Mouse (Mus musculus): ENCODE results near the gene Ddit4. TPM values are rescaled to one million over a fixed set of nuclear protein-coding genes. Genes with fewer than 3 reads are reported as not detected.
A peak's percentile ranks its signal among the peaks of the same experiment; 100 is the strongest.

Gene Ddit4
- total RNA-seq, 1 experiment from 2014 or later: 7.9 TPM

- 0 out of 4 replicates have a peak, but pooled peaks of 1 of the 2 experiments have one; percentile 5 for ATAC-seq (replicated peaks in 1 of 2; ENCODE audit: insufficient read depth in 1 of 2, low FRiP score in 2 of 2, low TSS enrichment in 1 of 2, low read depth in 1 of 2, poor library complexity in 2 of 2, severe bottlenecking in 2 of 2)
These were observed 42.2 kb downstream of the Ddit4 start for GRCm38 (mm10) chr10:59909357-59909847.

GRCm38 (mm10) chr10:59908776-59909315 is 42.8 kb downstream of the Ddit4 start:
- no peak for ATAC-seq (replicated peaks in 1 of 2; ENCODE audit: insufficient read depth in 1 of 2, low FRiP score in 2 of 2, low TSS enrichment in 1 of 2, low read depth in 1 of 2, poor library complexity in 2 of 2, severe bottlenecking in 2 of 2)

- ATAC-seq (replicated peaks in 1 of 2; ENCODE audit: insufficient read depth in 1 of 2, low FRiP score in 2 of 2, low TSS enrichment in 1 of 2, low read depth in 1 of 2, poor library complexity in 2 of 2, severe bottlenecking in 2 of 2): peak; percentile 63 to 71
These were observed 43.8 kb downstream of the Ddit4 start for GRCm38 (mm10) chr10:59907695-59908299.

GRCm38 (mm10) chr10:59907080-59907609 is 44.5 kb downstream of the Ddit4 start:
- ATAC-seq (replicated peaks in 1 of 2; ENCODE audit: insufficient read depth in 1 of 2, low FRiP score in 2 of 2, low TSS enrichment in 1 of 2, low read depth in 1 of 2, poor library complexity in 2 of 2, severe bottlenecking in 2 of 2): no peak

GRCm38 (mm10) chr10:59903170-59903569 is 48.5 kb downstream of the Ddit4 start:
- no peak for ATAC-seq (replicated peaks in 1 of 2; ENCODE audit: insufficient read depth in 1 of 2, low FRiP score in 2 of 2, low TSS enrichment in 1 of 2, low read depth in 1 of 2, poor library complexity in 2 of 2, severe bottlenecking in 2 of 2)

- ATAC-seq (replicated peaks in 1 of 2; ENCODE audit: insufficient read depth in 1 of 2, low FRiP score in 2 of 2, low TSS enrichment in 1 of 2, low read depth in 1 of 2, poor library complexity in 2 of 2, severe bottlenecking in 2 of 2): no peak
These were observed 49.0 kb downstream of the Ddit4 start for GRCm38 (mm10) chr10:59902606-59902990.

- no peak for ATAC-seq (replicated peaks in 1 of 2; ENCODE audit: insufficient read depth in 1 of 2, low FRiP score in 2 of 2, low TSS enrichment in 1 of 2, low read depth in 1 of 2, poor library complexity in 2 of 2, severe bottlenecking in 2 of 2)
These were observed 49.5 kb downstream of the Ddit4 start for GRCm38 (mm10) chr10:59901986-59902605.

GRCm38 (mm10) chr10:59901463-59901862 is 50.2 kb downstream of the Ddit4 start:
- no peak for ATAC-seq (replicated peaks in 1 of 2; ENCODE audit: insufficient read depth in 1 of 2, low FRiP score in 2 of 2, low TSS enrichment in 1 of 2, low read depth in 1 of 2, poor library complexity in 2 of 2, severe bottlenecking in 2 of 2)

- ATAC-seq (replicated peaks in 1 of 2; ENCODE audit: insufficient read depth in 1 of 2, low FRiP score in 2 of 2, low TSS enrichment in 1 of 2, low read depth in 1 of 2, poor library complexity in 2 of 2, severe bottlenecking in 2 of 2): no peak
These were observed 50.7 kb downstream of the Ddit4 start for GRCm38 (mm10) chr10:59900939-59901338.

GRCm38 (mm10) chr10:59900174-59900435 is 51.5 kb downstream of the Ddit4 start:
- ATAC-seq (replicated peaks in 1 of 2; ENCODE audit: insufficient read depth in 1 of 2, low FRiP score in 2 of 2, low TSS enrichment in 1 of 2, low read depth in 1 of 2, poor library complexity in 2 of 2, severe bottlenecking in 2 of 2): no peak

Other genes starting within 250 kb of the Ddit4 start
- gene Micu1, start 249.4 kb downstream of the Ddit4 start, total RNA-seq (2017): 26.7 and 66.4 TPM in 2 replicates
- 24.3 and 26.6 TPM in 2 replicates for gene Dnajb12, start 72.3 kb downstream of the Ddit4 start, total RNA-seq (2017)
- 35.5 and 50.8 TPM in 2 replicates for gene Ascc1, start 51.0 kb upstream of the Ddit4 start, total RNA-seq (2017)
- 42.0 and 44.3 TPM in 2 replicates for gene Anapc16, start 51.3 kb upstream of the Ddit4 start, total RNA-seq (2017)
- 0.50 TPM in 1 of 2 replicates, not detected in the other for gene Spock2, start 154.4 kb upstream of the Ddit4 start, total RNA-seq (2017)